Mouse (Mus musculus) heart, embryonic 11.5 days (tissue): ENCODE data around the gene Tsen54. TPM values are rescaled to one million over a fixed set of nuclear protein-coding genes. Genes with fewer than 3 reads are reported as not detected.

Experiments
- ATAC-seq: fragments of 200-750 bp; cut with Nextera tagmentation; replicated peaks from 2 replicates; pipeline ENCODE4 v1.8.0; 2017; ENCODE audit warnings: moderate library complexity; ENCODE audit not compliant: insufficient number of reproducible peaks, low FRiP score, low TSS enrichment
- H3K27ac ChIP-seq: fragments of 300-500 bp; sonication (generic); 2 replicates; pipeline ENCODE4 v1.5.1; 2014; ENCODE audit warnings: mild to moderate bottlenecking, low read depth, low read length
- H3K27me3 ChIP-seq: fragments of 300-500 bp; sonication (generic); 2 replicates; pipeline ENCODE4 v1.6.1; 2014; ENCODE audit warnings: mild to moderate bottlenecking, low read length, mixed read lengths; ENCODE audit not compliant: control insufficient read depth, insufficient read depth
- H3K36me3 ChIP-seq: fragments of 300-500 bp; sonication (generic); 2 replicates; pipeline ENCODE4 v1.6.1; 2014; ENCODE audit warnings: mild to moderate bottlenecking, low read length, moderate library complexity, mixed read lengths; ENCODE audit not compliant: control insufficient read depth, insufficient read depth
- H3K4me1 ChIP-seq: fragments of 300-500 bp; sonication (generic); 2 replicates; pipeline ENCODE4 v1.6.1; 2014; ENCODE audit warnings: low read length; ENCODE audit not compliant: control insufficient read depth, insufficient read depth
- H3K4me2 ChIP-seq: fragments of 300-500 bp; sonication (generic); 2 replicates; pipeline ENCODE4 v1.6.1; 2014; ENCODE audit warnings: mild to moderate bottlenecking, moderate library complexity
- H3K4me3 ChIP-seq: fragments of 300-500 bp; sonication (generic); 2 replicates; pipeline ENCODE4 v1.5.1; 2014; ENCODE audit warnings: low read depth, low read length
- H3K9ac ChIP-seq: fragments of 300-500 bp; sonication (generic); 2 replicates; pipeline ENCODE4 v1.6.1; 2014; ENCODE audit warnings: mild to moderate bottlenecking, low read depth, low read length, moderate library complexity
- H3K9me3 ChIP-seq: fragments of 300-500 bp; sonication (generic); replicated peaks from 2 replicates; pipeline ENCODE4 v1.6.1; 2016; ENCODE audit warnings: low read length; ENCODE audit not compliant: control insufficient read depth
- WGBS: fragments of 180-500 bp; shearing (Covaris S2); extraction: QIAGEN DNeasy Blood & Tissue Kit; methylation state at CpG from one replicate; pipeline ENCODE4 v1.1.7; 2014; ENCODE audit not compliant: insufficient replicate concordance; 5-methylcytosine and 5-hydroxymethylcytosine counted together
- polyA plus RNA-seq: library from polyadenylated mRNA; unstranded; fragments of >200 nt; fragmentation: Nextera tagmentation; extraction: Ambion mirVana; gene quantifications from 2 replicates; pipeline ENCODE4 v1.2.1, GENCODE M21; 2014

Gene Tsen54
- polyA plus RNA-seq, 1 experiment from 2014 or later = 20.8 TPM

- under 1% methylated on average over 42 of the region's 44 CpGs for WGBS
- Histone ChIP-seq H3K4me3 (peak within 1 kb of the TSS; percentile 89), H3K27ac (peak within 1 kb of the TSS; percentile 82), H3K4me1 (peaks cover 49% of the 10 kb centered on the region), H3K9ac (peak within 1 kb of the TSS; percentile 81), H3K27me3 (no peaks in the 10 kb centered on the region), H3K9me3 (no peaks in the 10 kb centered on the region), H3K4me2 (peak within 1 kb of the TSS; percentile 91), H3K36me3 (peaks cover 10% of the 10 kb centered on the region; the same call in 1 of the 2 replicates)
- ATAC-seq = peak; percentile 85
Observed at GRCm38 (mm10) chr11:115813507-115814296, 822 bp upstream of the Tsen54 start, which contains the start of gene Caskin2. TSS of gene Caskin2 (minus strand) at chr11:115813639.

- H3K27ac ChIP-seq = no peak overlapping the region
- no peaks in the 10 kb centered on the region for H3K27me3 ChIP-seq
- H3K9me3 ChIP-seq = no peaks in the 10 kb centered on the region
- no peak overlapping the region for H3K4me2 ChIP-seq
- no peak for ATAC-seq
- no peak overlapping the region for H3K9ac ChIP-seq
- peaks cover 23% of the 10 kb centered on the region for H3K36me3 ChIP-seq
- peaks cover 14% of the 10 kb centered on the region for H3K4me1 ChIP-seq
- 87% methylated on average over 5 of the region's 5 CpGs for WGBS
- no peak overlapping the region for H3K4me3 ChIP-seq
Observed at GRCm38 (mm10) chr11:115817331-115817730, 2.8 kb downstream of the Tsen54 start.

GRCm38 (mm10) chr11:115819915-115820623 is 5.5 kb downstream of the Tsen54 start:
- Histone ChIP-seq H3K4me3 (no peak overlapping the region), H3K4me1 (peaks cover 11% of the 10 kb centered on the region), H3K9ac (no peak overlapping the region), H3K4me2 (no peak overlapping the region), H3K27ac (no peak overlapping the region), H3K9me3 (no peaks in the 10 kb centered on the region), H3K36me3 (peaks cover 23% of the 10 kb centered on the region), H3K27me3 (no peaks in the 10 kb centered on the region)
- ATAC-seq = no peak
- WGBS = 84% methylated on average over 16 of the region's 16 CpGs

GRCm38 (mm10) chr11:115821001-115821400 is 6.5 kb downstream of the Tsen54 start:
- no peak for ATAC-seq

GRCm38 (mm10) chr11:115823774-115824740 is 9.5 kb downstream of the Tsen54 start, which contains the start of gene Llgl2:
TSS of gene Llgl2 (plus strand) at chr11:115824049.
- ATAC-seq = peak; percentile 91
- H3K4me2 ChIP-seq = peak within 1 kb of the TSS; percentile 86
- under 1% methylated on average over 87 of the region's 87 CpGs for WGBS
- H3K9me3 ChIP-seq = no peaks in the 10 kb centered on the region
- peak within 1 kb of the TSS; percentile 84 for H3K4me3 ChIP-seq
- peak within 1 kb of the TSS; percentile 54; the same call in 1 of the 2 replicates for H3K27ac ChIP-seq
- peak within 1 kb of the TSS; percentile 79 for H3K9ac ChIP-seq
- no peaks in the 10 kb centered on the region for H3K27me3 ChIP-seq
- H3K36me3 ChIP-seq = peaks cover 13% of the 10 kb centered on the region; the same call in 1 of the 2 replicates
- peaks cover 29% of the 10 kb centered on the region for H3K4me1 ChIP-seq

More at GRCm38 (mm10) chr11:115821001-115821400, 6.5 kb downstream of the Tsen54 start:
- Histone ChIP-seq H3K4me1 (0 out of 2 replicates have a peak, but pooled peaks cover 9% of the 10 kb centered on the region), H3K36me3 (peaks cover 23% of the 10 kb centered on the region), H3K4me2 (no peak overlapping the region), H3K9ac (no peak overlapping the region), H3K27me3 (no peaks in the 10 kb centered on the region), H3K27ac (no peak overlapping the region), H3K4me3 (no peak overlapping the region), H3K9me3 (no peaks in the 10 kb centered on the region)
- WGBS = 79% methylated on average over 4 of the region's 4 CpGs

- Histone ChIP-seq H3K9ac (peak overlapping the region; percentile 79), H3K9me3 (no peaks in the 10 kb centered on the region), H3K27me3 (no peaks in the 10 kb centered on the region), H3K4me2 (peak overlapping the region; percentile 86), H3K4me1 (peaks cover 36% of the 10 kb centered on the region), H3K27ac (no peak overlapping the region), H3K36me3 (peaks cover 11% of the 10 kb centered on the region; the same call in 1 of the 2 replicates), H3K4me3 (peak overlapping the region; percentile 84)
- 17% methylated on average over 11 of the region's 11 CpGs for WGBS
- ATAC-seq = no peak
Observed at GRCm38 (mm10) chr11:115824813-115825212, 10.3 kb downstream of the Tsen54 start.

GRCm38 (mm10) chr11:115826487-115826886 is 12.0 kb downstream of the Tsen54 start:
- H3K4me2 ChIP-seq = no peak overlapping the region
- no peak for ATAC-seq
- peaks cover 53% of the 10 kb centered on the region for H3K4me1 ChIP-seq
- H3K9me3 ChIP-seq = no peaks in the 10 kb centered on the region
- no peaks in the 10 kb centered on the region for H3K27me3 ChIP-seq
- no peak overlapping the region for H3K4me3 ChIP-seq
- H3K27ac ChIP-seq = no peak overlapping the region
- WGBS = 52% methylated on average over 5 of the region's 5 CpGs
- no peak overlapping the region for H3K9ac ChIP-seq
- no peaks in the 10 kb centered on the region for H3K36me3 ChIP-seq

GRCm38 (mm10) chr11:115827624-115828023 is 13.1 kb downstream of the Tsen54 start:
- Histone ChIP-seq H3K27me3 (no peaks in the 10 kb centered on the region), H3K4me2 (no peak overlapping the region), H3K4me3 (no peak overlapping the region), H3K9ac (no peak overlapping the region), H3K4me1 (peaks cover 64% of the 10 kb centered on the region), H3K9me3 (no peaks in the 10 kb centered on the region), H3K36me3 (no peaks in the 10 kb centered on the region), H3K27ac (no peak overlapping the region)
- WGBS = 78% methylated on average over 6 of the region's 6 CpGs
- no peak for ATAC-seq
